Mouse (Mus musculus): Measurements from ENCODE around the gene Col26a1. TPM values are rescaled to one million over a fixed set of nuclear protein-coding genes. Genes with fewer than 3 reads are reported as not detected.
"Not testable (repeated sequence)": the region's sequence is repeated elsewhere in the genome, so short reads cannot be mapped to it uniquely, and the experiment has no call there.

The Col26a1 gene
- polyA plus RNA-seq, 1 experiment from 2014 or later: 16.7 TPM

DNA sequence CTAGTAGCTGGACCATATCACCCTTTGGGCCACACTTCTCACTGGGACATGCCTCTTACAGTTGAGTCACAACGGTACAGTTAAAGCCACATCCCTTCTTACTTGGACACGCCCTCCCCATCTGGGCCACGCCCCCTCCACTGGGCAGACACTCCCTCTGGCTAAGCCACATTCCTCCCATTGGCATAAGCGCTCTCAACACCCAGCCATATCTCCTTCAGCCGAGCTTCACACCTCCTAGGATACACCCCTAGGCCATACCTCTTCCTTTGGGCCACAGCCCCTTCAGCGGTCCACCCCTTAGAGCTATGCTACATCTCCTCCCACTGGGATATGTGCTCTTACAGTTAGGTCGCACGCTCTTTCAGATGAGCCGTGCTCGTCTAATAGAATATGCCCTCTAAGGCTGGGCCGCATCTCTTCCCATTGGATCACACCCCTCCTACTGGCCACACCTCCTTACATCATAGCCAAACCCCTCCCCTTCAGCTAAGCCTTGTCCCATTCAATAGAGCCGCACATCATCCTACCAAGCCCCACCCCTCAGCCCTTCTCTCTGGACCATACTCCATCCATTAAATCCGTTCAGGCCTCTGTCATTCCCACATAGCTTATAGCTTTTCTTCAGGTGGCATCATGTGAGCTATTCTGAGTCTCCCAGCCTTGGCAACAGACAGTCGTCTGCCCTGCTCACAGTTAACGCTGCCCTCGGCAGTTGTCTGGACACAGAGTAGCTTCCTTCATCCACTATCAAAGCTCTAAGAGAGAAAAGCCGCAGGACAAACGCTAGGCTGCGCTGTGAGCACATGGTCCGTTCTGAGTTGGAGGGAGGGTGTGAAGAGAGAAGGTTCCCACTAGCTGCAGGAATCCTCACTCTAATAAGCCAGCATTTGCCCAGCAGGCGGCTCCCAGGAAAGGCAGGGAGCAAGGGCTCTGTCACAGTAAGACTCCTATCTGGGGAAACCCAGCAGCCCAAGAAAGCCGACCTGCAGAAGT, 109.7 kb downstream of the Col26a1 start:
- no peak for ATAC-seq
- 63% methylated on average over 22 of the region's 22 CpGs for WGBS

DNA sequence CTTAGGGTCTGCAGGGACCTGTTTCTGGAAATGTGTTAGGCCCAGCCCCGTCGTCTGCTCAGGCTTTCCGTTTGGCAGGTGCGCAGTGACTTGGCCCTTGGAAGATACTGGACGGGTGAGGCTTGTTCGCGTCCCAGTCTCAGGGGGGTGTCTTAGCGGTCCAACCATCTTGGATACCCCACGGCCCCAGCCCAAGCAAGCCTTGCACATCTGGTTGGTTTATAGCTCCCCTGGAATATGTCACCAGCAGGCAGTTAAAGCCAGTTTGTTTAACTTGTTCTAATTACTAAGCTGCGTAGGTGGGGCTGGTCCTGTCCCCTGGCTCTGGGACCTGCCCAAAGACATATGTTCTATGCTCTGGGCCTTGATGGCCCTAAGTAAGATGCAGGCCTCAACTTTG, 111.9 kb downstream of the Col26a1 start:
- no peaks in the 10 kb centered on the region for H3K36me3 ChIP-seq (ENCODE audit: control insufficient read depth, insufficient read depth)
- peaks cover 6% of the 10 kb centered on the region for H3K9me3 ChIP-seq (ENCODE audit: control insufficient read depth, low read length)
- H3K27me3 ChIP-seq (replicated peaks; ENCODE audit: control insufficient read depth, insufficient read depth, low read length): no peaks in the 10 kb centered on the region
- H3K4me3 ChIP-seq (replicated peaks; ENCODE audit: low read length): no peak overlapping the region
- no peaks in the 10 kb centered on the region for H3K4me1 ChIP-seq (replicated peaks; ENCODE audit: control insufficient read depth, insufficient read depth, low read length)
- no peak overlapping the region for H3K27ac ChIP-seq (ENCODE audit: low read length)
- WGBS: 92% methylated on average over 10 of the region's 10 CpGs
- no peak overlapping the region for H3K4me2 ChIP-seq (ENCODE audit: low read length)
- H3K9ac ChIP-seq (replicated peaks; ENCODE audit: low read depth, low read length): no peak overlapping the region
- ATAC-seq: no peak

More for the DNA sequence above, 109.7 kb downstream of the Col26a1 start:
- H3K9ac ChIP-seq (replicated peaks; ENCODE audit: low read depth, low read length): no peak overlapping the region
- H3K4me2 ChIP-seq (ENCODE audit: low read length): no peak overlapping the region
- no peak overlapping the region for H3K4me3 ChIP-seq (replicated peaks; ENCODE audit: low read length)
- no peaks in the 10 kb centered on the region for H3K4me1 ChIP-seq (replicated peaks; ENCODE audit: control insufficient read depth, insufficient read depth, low read length)
- H3K27me3 ChIP-seq (replicated peaks; ENCODE audit: control insufficient read depth, insufficient read depth, low read length): no peaks in the 10 kb centered on the region
- no peaks in the 10 kb centered on the region for H3K36me3 ChIP-seq (ENCODE audit: control insufficient read depth, insufficient read depth)
- no peak overlapping the region for H3K27ac ChIP-seq (ENCODE audit: low read length)
- peaks cover 6% of the 10 kb centered on the region for H3K9me3 ChIP-seq (ENCODE audit: control insufficient read depth, low read length)

DNA sequence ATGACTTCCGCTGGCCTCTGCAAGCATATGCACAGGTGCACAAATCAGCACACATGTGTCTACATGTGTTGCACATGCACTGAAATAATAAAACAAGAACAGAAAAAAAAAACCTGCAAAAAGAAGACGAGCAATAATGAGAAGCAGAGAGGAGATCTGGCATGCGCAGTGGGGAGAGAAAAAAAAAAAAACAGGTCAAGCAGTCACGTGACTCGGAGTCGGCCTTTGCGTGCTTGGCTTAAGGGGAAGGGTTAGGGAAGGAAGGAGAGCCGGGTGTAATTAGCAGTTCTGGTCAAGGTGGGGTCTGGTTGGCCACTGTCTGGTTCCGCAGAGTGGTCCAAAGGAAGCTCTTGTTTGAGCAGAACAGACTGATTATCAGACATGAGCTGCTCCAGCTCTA, 115.7 kb downstream of the Col26a1 start:
- 81% methylated on average over 9 of the region's 9 CpGs for WGBS

DNA sequence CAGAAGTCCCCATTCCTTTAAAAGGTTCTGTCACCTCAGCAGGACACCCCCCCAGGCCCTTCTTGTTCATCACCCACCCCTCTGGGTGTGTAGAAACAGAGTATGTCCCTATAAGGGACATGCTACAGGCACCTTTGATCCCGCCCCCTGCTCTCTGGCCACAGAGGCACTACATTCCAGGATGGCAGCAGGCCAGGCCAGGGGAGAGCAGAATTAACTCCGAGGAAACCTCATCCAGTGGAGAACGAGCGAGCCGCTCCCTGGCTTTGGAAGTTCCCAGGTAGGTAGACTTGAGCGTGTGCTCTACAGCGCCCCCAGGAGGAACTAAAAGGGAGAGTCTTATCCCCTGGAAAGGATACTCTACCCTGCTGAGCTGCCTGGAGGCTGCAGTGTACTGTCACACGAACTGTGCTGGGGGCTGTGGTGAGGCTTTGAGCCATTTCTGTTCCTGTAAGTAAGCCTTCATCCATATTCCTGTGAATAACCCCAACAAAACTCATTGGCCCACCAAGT, 118.8 kb downstream of the Col26a1 start:
- H3K9me3 ChIP-seq (ENCODE audit: control insufficient read depth, low read length): no peaks in the 10 kb centered on the region
- H3K4me1 ChIP-seq (replicated peaks; ENCODE audit: control insufficient read depth, insufficient read depth, low read length): no peaks in the 10 kb centered on the region
- ATAC-seq: no peak

More for the DNA sequence above, 115.7 kb downstream of the Col26a1 start:
- no peaks in the 10 kb centered on the region for H3K9me3 ChIP-seq (ENCODE audit: control insufficient read depth, low read length)
- no peak overlapping the region for H3K27ac ChIP-seq (ENCODE audit: low read length)
- no peak overlapping the region for H3K9ac ChIP-seq (replicated peaks; ENCODE audit: low read depth, low read length)
- H3K4me3 ChIP-seq (replicated peaks; ENCODE audit: low read length): no peak overlapping the region
- no peaks in the 10 kb centered on the region for H3K27me3 ChIP-seq (replicated peaks; ENCODE audit: control insufficient read depth, insufficient read depth, low read length)
- H3K4me1 ChIP-seq (replicated peaks; ENCODE audit: control insufficient read depth, insufficient read depth, low read length): no peaks in the 10 kb centered on the region
- no peaks in the 10 kb centered on the region for H3K36me3 ChIP-seq (ENCODE audit: control insufficient read depth, insufficient read depth)
- no peak overlapping the region for H3K4me2 ChIP-seq (ENCODE audit: low read length)
- ATAC-seq: no peak

DNA sequence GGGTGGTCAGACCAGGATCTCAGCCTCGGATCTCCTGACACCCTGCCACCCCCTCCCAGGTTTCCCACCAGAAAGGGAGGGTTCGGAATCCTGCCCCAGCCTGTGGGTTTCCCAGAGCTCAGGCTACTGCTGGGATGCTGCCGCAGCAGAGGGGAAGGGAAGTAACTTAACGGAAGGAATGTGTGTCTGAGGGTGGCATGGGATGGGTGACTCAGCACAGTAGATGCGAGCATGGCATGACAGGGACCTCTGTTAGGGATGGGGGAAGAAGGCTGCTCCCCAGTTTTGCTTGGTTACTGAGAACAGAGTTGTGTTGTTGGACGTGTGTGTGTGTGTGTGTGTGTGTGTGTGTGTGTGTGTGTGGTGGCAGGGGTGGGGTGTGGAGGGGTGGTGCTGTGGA, 122.7 kb downstream of the Col26a1 start:
- H3K27ac ChIP-seq (ENCODE audit: low read length): no peak overlapping the region
- H3K4me1 ChIP-seq (replicated peaks; ENCODE audit: control insufficient read depth, insufficient read depth, low read length): no peaks in the 10 kb centered on the region
- no peaks in the 10 kb centered on the region for H3K9me3 ChIP-seq (ENCODE audit: control insufficient read depth, low read length)
- H3K36me3 ChIP-seq (ENCODE audit: control insufficient read depth, insufficient read depth): no peaks in the 10 kb centered on the region
- H3K4me3 ChIP-seq (replicated peaks; ENCODE audit: low read length): no peak overlapping the region
- no peak overlapping the region for H3K4me2 ChIP-seq (ENCODE audit: low read length)
- no peak for ATAC-seq
- H3K9ac ChIP-seq (replicated peaks; ENCODE audit: low read depth, low read length): no peak overlapping the region
- 73% methylated on average over 6 of the region's 6 CpGs for WGBS
- H3K27me3 ChIP-seq (replicated peaks; ENCODE audit: control insufficient read depth, insufficient read depth, low read length): no peaks in the 10 kb centered on the region

More for the DNA sequence above, 118.8 kb downstream of the Col26a1 start:
- H3K36me3 ChIP-seq (ENCODE audit: control insufficient read depth, insufficient read depth): no peaks in the 10 kb centered on the region
- H3K27ac ChIP-seq (ENCODE audit: low read length): no peak overlapping the region
- H3K9ac ChIP-seq (replicated peaks; ENCODE audit: low read depth, low read length): no peak overlapping the region
- 31% methylated on average over 8 of the region's 8 CpGs for WGBS
- no peak overlapping the region for H3K4me2 ChIP-seq (ENCODE audit: low read length)
- H3K27me3 ChIP-seq (replicated peaks; ENCODE audit: control insufficient read depth, insufficient read depth, low read length): no peaks in the 10 kb centered on the region
- H3K4me3 ChIP-seq (replicated peaks; ENCODE audit: low read length): no peak overlapping the region

DNA sequence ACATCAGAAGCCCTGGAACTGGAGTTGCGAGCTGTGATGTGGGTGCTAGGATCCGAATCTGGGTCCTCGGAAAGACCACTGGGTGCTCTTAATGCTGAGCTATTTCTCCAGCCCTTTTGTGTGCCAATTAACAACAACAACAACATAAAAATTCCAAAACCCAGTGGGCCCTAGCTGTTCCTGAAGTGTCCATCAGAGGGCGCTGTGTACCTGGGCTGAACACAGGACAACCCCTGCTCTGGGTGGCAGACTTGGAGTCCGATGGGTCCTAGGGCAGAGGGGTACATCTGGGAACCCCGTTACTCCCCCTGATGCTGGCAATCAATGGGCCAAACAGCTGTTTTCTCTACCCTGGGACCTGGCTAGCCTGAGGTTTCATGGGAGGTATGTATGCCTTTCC, 123.2 kb downstream of the Col26a1 start:
- no peaks in the 10 kb centered on the region for H3K9me3 ChIP-seq (ENCODE audit: control insufficient read depth, low read length)
- H3K9ac ChIP-seq (replicated peaks; ENCODE audit: low read depth, low read length): no peak overlapping the region
- H3K27me3 ChIP-seq (replicated peaks; ENCODE audit: control insufficient read depth, insufficient read depth, low read length): no peaks in the 10 kb centered on the region
- no peak overlapping the region for H3K4me3 ChIP-seq (replicated peaks; ENCODE audit: low read length)
- no peaks in the 10 kb centered on the region for H3K4me1 ChIP-seq (replicated peaks; ENCODE audit: control insufficient read depth, insufficient read depth, low read length)
- H3K27ac ChIP-seq (ENCODE audit: low read length): no peak overlapping the region
- no peaks in the 10 kb centered on the region for H3K36me3 ChIP-seq (ENCODE audit: control insufficient read depth, insufficient read depth)
- H3K4me2 ChIP-seq (ENCODE audit: low read length): no peak overlapping the region
- ATAC-seq: no peak
- 49% methylated on average over 6 of the region's 6 CpGs for WGBS

DNA sequence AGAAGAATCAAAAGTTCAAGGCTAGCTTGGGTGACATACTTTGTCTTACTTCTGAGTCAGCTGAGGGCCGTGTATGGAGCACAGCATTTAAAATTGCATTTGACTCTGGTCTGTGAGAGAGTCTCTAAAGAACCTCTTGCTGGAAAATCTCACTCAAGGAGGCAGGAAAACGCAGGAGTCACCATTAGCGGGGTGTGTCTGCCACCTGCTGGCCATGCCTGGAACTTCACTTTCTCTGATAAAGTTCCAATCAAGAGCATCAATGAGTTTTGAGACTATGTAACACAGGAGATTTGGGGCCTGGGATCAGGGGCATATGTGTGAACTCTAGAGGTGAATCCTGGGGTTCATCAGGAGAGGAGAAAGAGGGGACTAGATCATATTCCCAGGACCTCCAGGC, 127.3 kb downstream of the Col26a1 start:
- H3K4me2 ChIP-seq (ENCODE audit: low read length): no peak overlapping the region
- H3K9me3 ChIP-seq (ENCODE audit: control insufficient read depth, low read length): no peaks in the 10 kb centered on the region
- H3K4me3 ChIP-seq (replicated peaks; ENCODE audit: low read length): no peak overlapping the region
- no peaks in the 10 kb centered on the region for H3K36me3 ChIP-seq (ENCODE audit: control insufficient read depth, insufficient read depth)
- no peaks in the 10 kb centered on the region for H3K27me3 ChIP-seq (replicated peaks; ENCODE audit: control insufficient read depth, insufficient read depth, low read length)
- 1% methylated on average over 3 of the region's 3 CpGs for WGBS
- ATAC-seq: no peak
- H3K27ac ChIP-seq (ENCODE audit: low read length): no peak overlapping the region
- no peaks in the 10 kb centered on the region for H3K4me1 ChIP-seq (replicated peaks; ENCODE audit: control insufficient read depth, insufficient read depth, low read length)
- H3K9ac ChIP-seq (replicated peaks; ENCODE audit: low read depth, low read length): no peak overlapping the region

DNA sequence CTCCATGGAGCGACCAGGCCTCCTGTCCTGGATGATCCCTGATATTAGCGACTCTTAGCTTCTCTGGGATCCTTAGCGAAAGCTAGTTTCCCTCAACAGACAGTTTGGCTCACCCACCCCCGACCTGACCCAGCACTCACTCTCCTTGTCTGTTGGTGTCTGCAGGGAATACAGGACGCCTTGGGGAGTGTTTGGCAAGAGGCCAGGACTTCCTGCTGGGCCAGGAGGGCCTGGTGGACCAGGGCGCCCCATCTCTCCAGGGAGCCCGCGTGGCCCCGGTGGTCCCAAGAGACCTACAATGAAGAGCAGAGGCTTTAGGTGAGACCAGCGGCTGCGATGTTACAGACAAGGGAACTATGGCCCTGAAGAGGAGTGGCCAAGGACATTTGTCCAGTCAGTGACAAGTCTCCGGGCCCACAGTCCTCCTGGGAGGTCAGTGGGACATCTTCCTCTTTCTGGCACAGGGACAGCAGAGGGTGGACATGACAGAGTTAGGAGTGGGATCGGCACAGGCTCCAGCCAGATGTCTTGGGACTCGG, 128.9 kb downstream of the Col26a1 start:
- Histone ChIP-seq H3K27me3 (replicated peaks; ENCODE audit: control insufficient read depth, insufficient read depth, low read length) (no peaks in the 10 kb centered on the region), H3K9me3 (ENCODE audit: control insufficient read depth, low read length) (no peaks in the 10 kb centered on the region), H3K36me3 (ENCODE audit: control insufficient read depth, insufficient read depth) (no peaks in the 10 kb centered on the region), H3K27ac (ENCODE audit: low read length) (no peak overlapping the region), H3K4me1 (replicated peaks; ENCODE audit: control insufficient read depth, insufficient read depth, low read length) (no peaks in the 10 kb centered on the region), H3K4me2 (ENCODE audit: low read length) (no peak overlapping the region), H3K4me3 (replicated peaks; ENCODE audit: low read length) (no peak overlapping the region), H3K9ac (replicated peaks; ENCODE audit: low read depth, low read length) (no peak overlapping the region)
- WGBS: 68% methylated on average over 14 of the region's 14 CpGs
- ATAC-seq: no peak

DNA sequence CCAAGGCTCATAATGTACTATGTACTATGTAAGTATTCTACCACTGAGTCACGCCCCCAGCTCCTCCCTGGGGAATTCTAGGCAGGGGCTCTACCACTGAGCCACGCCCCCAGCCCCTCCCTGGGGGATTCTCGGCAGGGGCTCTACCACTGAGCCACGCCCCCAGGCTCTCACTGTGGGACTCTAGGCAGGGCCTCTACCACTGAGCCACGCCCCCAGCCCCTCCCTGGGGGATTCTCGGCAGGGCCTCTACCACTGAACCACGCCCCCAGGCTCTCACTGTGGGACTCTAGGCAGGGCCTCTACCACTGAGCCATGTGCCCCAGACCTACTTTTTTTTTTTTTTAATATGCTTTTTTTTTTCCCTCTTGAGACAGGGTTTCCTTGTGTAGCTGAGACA, 129.8 kb downstream of the Col26a1 start:
- ATAC-seq; H3K27ac ChIP-seq (ENCODE audit: low read length); H3K9ac ChIP-seq (replicated peaks; ENCODE audit: low read depth, low read length); H3K4me2 ChIP-seq (ENCODE audit: low read length); H3K9me3 ChIP-seq (ENCODE audit: control insufficient read depth, low read length); H3K4me3 ChIP-seq (replicated peaks; ENCODE audit: low read length); H3K4me1 ChIP-seq (replicated peaks; ENCODE audit: control insufficient read depth, insufficient read depth, low read length); H3K36me3 ChIP-seq (ENCODE audit: control insufficient read depth, insufficient read depth); H3K27me3 ChIP-seq (replicated peaks; ENCODE audit: control insufficient read depth, insufficient read depth, low read length): not testable (repeated sequence)
- 77% methylated on average over 7 of the region's 7 CpGs for WGBS

Measured in forebrain, embryonic 16.5 days (tissue).